ENCODE assay signal across 23 mouse cellular contexts in the genomic region with DNA sequence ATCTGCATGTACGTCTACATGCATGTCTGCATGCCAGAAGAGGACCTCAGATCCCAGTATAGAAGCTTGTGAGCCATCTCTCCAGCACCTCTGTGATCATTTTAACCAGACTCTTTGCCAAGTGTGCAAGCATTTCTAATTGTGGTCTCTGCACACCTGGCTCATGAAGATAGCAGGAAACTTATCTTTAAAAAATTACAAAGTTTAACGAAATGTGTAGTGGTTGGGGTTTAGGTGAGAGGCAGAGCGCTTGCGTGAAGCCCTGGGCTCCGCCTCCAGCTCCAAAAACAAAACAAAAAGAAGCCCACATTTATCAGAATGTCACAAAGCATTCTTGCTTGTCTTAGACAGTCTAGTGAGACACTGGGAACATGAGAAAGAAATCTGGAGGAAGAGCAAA.
DNase-seq lines count a peak whose midpoint lies in the region; ATAC-seq and TF ChIP-seq lines count a peak whose summit lies in the region.
"Had no signal": no experiment of that assay in that cellular context is flagged by ENCODE, and none has a peak within 500 bp of the region (broad histone marks: within the 10 kb centered on the region; RNA-seq: fewer than 3 reads in every experiment).

No protein-coding gene starts in this region.

- no peak overlapping the region for H3K9ac ChIP-seq in intestine, embryonic 14.5 days (ENCODE audit: low read length)
- H3K9ac ChIP-seq in intestine, postnatal 0 days (ENCODE audit: low read depth, low read length), result no peak overlapping the region
- no peak overlapping the region for H3K9ac ChIP-seq in heart, embryonic 11.5 days (ENCODE audit: low read depth, low read length)
- H3K9ac ChIP-seq: forebrain, embryonic 13.5 days; hindbrain, embryonic 13.5 days had no signal

- no peaks in the 10 kb centered on the region for H3K9me3 ChIP-seq in intestine, embryonic 14.5 days (ENCODE audit: control insufficient read depth, low read length)
- H3K9me3 ChIP-seq in intestine, postnatal 0 days (ENCODE audit: control insufficient read depth), result no peaks in the 10 kb centered on the region
- H3K9me3 ChIP-seq in heart, embryonic 11.5 days (replicated peaks; ENCODE audit: control insufficient read depth, low read length), result no peaks in the 10 kb centered on the region
- H3K9me3 ChIP-seq: forebrain, embryonic 10.5 days; heart, embryonic 10.5 days; hindbrain, embryonic 10.5 days; hindbrain, embryonic 13.5 days had no signal

- TF ChIP-seq CTCF in intestine, postnatal 0 days (IDR thresholded peaks at IDR 0.05; ENCODE audit: low read depth), result no peak

- no peak overlapping the region for H3K4me2 ChIP-seq in intestine, embryonic 14.5 days (ENCODE audit: low read length)
- no peak overlapping the region for H3K4me2 ChIP-seq in intestine, postnatal 0 days (replicated peaks; ENCODE audit: low read depth)
- H3K4me2 ChIP-seq in heart, embryonic 11.5 days, result no peak overlapping the region
- H3K4me2 ChIP-seq: forebrain, embryonic 13.5 days; hindbrain, embryonic 13.5 days had no signal

- no peak for ATAC-seq in intestine, embryonic 14.5 days (replicated peaks; ENCODE audit: low FRiP score, low TSS enrichment, low read depth)
- ATAC-seq in intestine, postnatal 0 days, result no peak
- peak; percentile 81 for ATAC-seq in megakaryocyte progenitor cell, adult 5-6 weeks (replicated peaks; ENCODE audit: poor library complexity)
- ATAC-seq in heart, embryonic 11.5 days (replicated peaks; ENCODE audit: insufficient number of reproducible peaks, low FRiP score, low TSS enrichment), result no peak
- ATAC-seq: forebrain, embryonic 13.5 days; forebrain, embryonic 16.5 days; hindbrain, embryonic 16.5 days; Patski had no signal

- H3K4me1 ChIP-seq in intestine, embryonic 14.5 days (replicated peaks; ENCODE audit: control insufficient read depth, insufficient read depth, low read length), result no peaks in the 10 kb centered on the region
- no peaks in the 10 kb centered on the region for H3K4me1 ChIP-seq in intestine, postnatal 0 days (replicated peaks; ENCODE audit: control insufficient read depth, insufficient read depth, low read length)
- no peaks in the 10 kb centered on the region for H3K4me1 ChIP-seq in heart, embryonic 11.5 days (ENCODE audit: control insufficient read depth, insufficient read depth, low read length)
- H3K4me1 ChIP-seq: hindbrain, embryonic 10.5 days had no signal

- H3K27me3 ChIP-seq in intestine, embryonic 14.5 days (replicated peaks; ENCODE audit: control insufficient read depth, insufficient read depth, low read length), result no peaks in the 10 kb centered on the region
- H3K27me3 ChIP-seq in intestine, postnatal 0 days (replicated peaks; ENCODE audit: control insufficient read depth, insufficient read depth, low read length), result no peaks in the 10 kb centered on the region
- H3K27me3 ChIP-seq in heart, embryonic 11.5 days (ENCODE audit: control insufficient read depth, insufficient read depth, low read length), result no peaks in the 10 kb centered on the region
- H3K27me3 ChIP-seq: forebrain, embryonic 13.5 days; hindbrain, embryonic 13.5 days; Patski had no signal

- 89% methylated on average over 5 of the region's 5 CpGs for WGBS in intestine, embryonic 14.5 days
- 82% methylated on average over 5 of the region's 5 CpGs for WGBS in intestine, postnatal 0 days
- WGBS in heart, embryonic 11.5 days (ENCODE audit: insufficient replicate concordance), result 81% methylated on average over 5 of the region's 5 CpGs

- H3K36me3 ChIP-seq in intestine, embryonic 14.5 days (ENCODE audit: control insufficient read depth, insufficient read depth, low read length), result no peaks in the 10 kb centered on the region
- H3K36me3 ChIP-seq in intestine, postnatal 0 days (ENCODE audit: control insufficient read depth, insufficient read depth), result peaks cover 14% of the 10 kb centered on the region
- H3K36me3 ChIP-seq in heart, embryonic 11.5 days (ENCODE audit: control insufficient read depth, insufficient read depth, low read length), result peaks cover 3% of the 10 kb centered on the region

- DNase-seq in intestine, embryonic 14.5 days (ENCODE audit: low spot score), result peak; percentile 25
- peak; percentile 47 for DNase-seq in thymus, postnatal 0 days (ENCODE audit: low spot score)
- DNase-seq in thymus, adult 18-20 months, result no peak
- DNase-seq: adrenal gland, postnatal 14 days; cerebellum, adult 11-12 months; cerebellum, adult 8-10 months; cerebellum, postnatal 10 days; cerebellum, postnatal 36 days; gastrocnemius, postnatal 10 days; gastrocnemius, postnatal 36 days; heart, adult 2 months; heart, postnatal 36 days had no signal

- no peak overlapping the region for H3K4me3 ChIP-seq in intestine, embryonic 14.5 days (ENCODE audit: low read depth, low read length)
- H3K4me3 ChIP-seq in intestine, postnatal 0 days (ENCODE audit: low read depth, low read length), result no peak overlapping the region
- no peak overlapping the region for H3K4me3 ChIP-seq in heart, embryonic 11.5 days (ENCODE audit: low read depth, low read length)
- H3K4me3 ChIP-seq: forebrain, embryonic 10.5 days; forebrain, embryonic 13.5 days; heart, adult 2 months; heart, embryonic 10.5 days; hindbrain, embryonic 10.5 days; hindbrain, embryonic 13.5 days had no signal

- H3K27ac ChIP-seq in intestine, embryonic 14.5 days (ENCODE audit: low read depth), result no peak overlapping the region
- H3K27ac ChIP-seq in intestine, postnatal 0 days (ENCODE audit: low read depth, low read length), result no peak overlapping the region
- no peak overlapping the region for H3K27ac ChIP-seq in heart, embryonic 11.5 days (ENCODE audit: low read depth, low read length)
- H3K27ac ChIP-seq: forebrain, embryonic 10.5 days; forebrain, embryonic 13.5 days; heart, adult 2 months; heart, embryonic 10.5 days; hindbrain, embryonic 10.5 days; hindbrain, embryonic 13.5 days had no signal

Comparison
In these comparisons a context has a peak if more than half of its experiments do, and no peak if none do; other contexts are left out.
1. DNase-seq: peak in intestine, embryonic 14.5 days (single experiment) and thymus, postnatal 0 days (single experiment); none in thymus, adult 18-20 months (0 of 2).